Mouse (Mus musculus): ENCODE data around the gene Ppm1g.

The Ppm1g gene

GRCm38 (mm10) chr5:31220448-31221303 is at the start of gene Ppm1g:
Ppm1g (minus strand) TSS chr5:31220687.
- DNase-seq (ENCODE audit: low spot score in 2 of 2): peak; percentile 81 to 95

GRCm38 (mm10) chr5:31267686-31268085 is 47.2 kb upstream of the Ppm1g start:
- DNase-seq (ENCODE audit: low spot score in 2 of 2): no peak

DNA sequence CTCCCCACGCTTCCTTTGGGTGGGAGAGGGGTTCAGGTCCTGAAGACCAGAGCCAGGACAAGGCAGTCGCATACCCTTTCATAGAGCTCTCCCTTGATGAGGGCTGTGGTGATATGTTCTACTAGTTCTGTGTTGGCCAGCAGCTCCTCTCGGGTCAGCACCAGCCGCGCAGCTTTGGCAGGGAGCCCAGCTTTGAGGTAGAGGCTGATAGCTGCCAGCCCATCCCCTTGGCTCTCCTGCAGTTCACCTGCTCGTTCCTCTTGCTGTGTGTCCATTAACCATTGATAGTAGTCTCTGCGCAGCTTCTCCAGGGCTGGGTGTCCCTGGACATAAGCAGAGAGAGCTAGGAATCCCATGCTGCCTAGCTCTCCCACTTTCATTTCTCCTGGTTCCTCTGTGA is 45.6 kb upstream of the Ppm1g start:
- DNase-seq (ENCODE audit: low spot score in 2 of 2): no peak

DNA sequence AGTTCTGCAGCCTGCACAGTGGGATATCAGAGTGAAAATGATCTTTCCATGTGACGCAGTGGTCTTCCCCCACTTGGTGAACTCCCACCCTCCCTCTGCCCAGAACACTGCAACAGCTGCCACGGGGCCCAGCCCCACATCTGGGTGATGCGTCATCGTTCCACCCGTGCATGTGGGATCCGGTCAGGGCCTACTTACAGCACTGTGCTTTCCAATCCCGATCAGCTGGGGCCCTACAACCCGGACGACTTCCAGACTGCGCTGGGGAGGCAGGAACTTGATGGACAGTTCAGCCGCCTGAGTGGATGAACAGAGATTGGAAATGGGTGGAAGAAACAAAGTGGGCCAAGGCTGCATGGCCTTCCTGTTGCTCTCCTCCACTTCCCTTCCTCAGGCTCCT is 37.1 kb upstream of the Ppm1g start:
- DNase-seq (ENCODE audit: low spot score in 2 of 2): no peak

- no peak for DNase-seq (ENCODE audit: low spot score in 2 of 2)
Observed at GRCm38 (mm10) chr5:31255971-31256370, 35.5 kb upstream of the Ppm1g start.

- no peak for DNase-seq (ENCODE audit: low spot score in 2 of 2)
Observed at GRCm38 (mm10) chr5:31255381-31255780, 34.9 kb upstream of the Ppm1g start.

DNA sequence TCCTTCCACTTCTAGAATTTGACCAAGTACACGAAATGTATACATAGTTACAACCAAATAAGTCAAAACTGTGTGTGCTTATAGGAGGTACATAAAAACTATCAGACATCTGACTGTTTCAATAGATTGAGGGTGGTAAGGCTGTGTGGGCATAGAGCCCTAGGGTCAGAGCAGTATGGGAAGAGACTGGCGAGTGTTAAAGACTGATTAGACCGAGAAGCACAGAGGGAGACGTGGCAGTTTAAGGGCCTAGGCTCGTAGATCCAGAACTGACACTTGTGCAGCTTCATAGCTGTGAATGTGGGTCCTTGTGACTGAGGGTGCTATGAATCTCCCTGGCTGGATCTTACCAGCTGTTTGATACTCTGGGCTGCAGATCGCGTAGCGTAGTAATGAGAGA is 34.4 kb upstream of the Ppm1g start:
- DNase-seq (ENCODE audit: low spot score in 2 of 2): no peak

- no peak for DNase-seq (ENCODE audit: low spot score in 2 of 2)
Observed at GRCm38 (mm10) chr5:31254452-31254851, 34.0 kb upstream of the Ppm1g start.

DNA sequence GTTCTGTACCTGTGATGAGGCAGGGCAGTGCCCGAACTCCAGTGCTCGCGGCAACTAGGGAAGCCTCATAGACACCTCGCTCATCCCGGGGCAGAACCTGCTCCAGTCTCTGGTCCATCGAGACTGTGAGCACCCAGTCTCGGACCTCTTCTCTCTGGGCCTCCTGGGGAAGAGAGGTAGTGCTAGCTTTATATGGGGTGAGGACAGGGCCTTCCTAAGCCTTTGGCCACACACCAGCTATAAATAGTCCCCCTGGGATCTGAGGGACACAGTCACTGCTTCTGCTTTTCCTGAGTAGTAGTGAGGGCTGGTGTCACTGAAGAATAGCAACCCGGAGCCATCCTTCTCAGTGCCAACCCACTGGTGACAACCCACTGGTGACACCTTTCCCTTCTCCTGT is 33.3 kb upstream of the Ppm1g start:
- DNase-seq (ENCODE audit: low spot score in 2 of 2): no peak

GRCm38 (mm10) chr5:31252795-31253545 is 32.5 kb upstream of the Ppm1g start:
- DNase-seq (ENCODE audit: low spot score in 2 of 2): no peak

DNA sequence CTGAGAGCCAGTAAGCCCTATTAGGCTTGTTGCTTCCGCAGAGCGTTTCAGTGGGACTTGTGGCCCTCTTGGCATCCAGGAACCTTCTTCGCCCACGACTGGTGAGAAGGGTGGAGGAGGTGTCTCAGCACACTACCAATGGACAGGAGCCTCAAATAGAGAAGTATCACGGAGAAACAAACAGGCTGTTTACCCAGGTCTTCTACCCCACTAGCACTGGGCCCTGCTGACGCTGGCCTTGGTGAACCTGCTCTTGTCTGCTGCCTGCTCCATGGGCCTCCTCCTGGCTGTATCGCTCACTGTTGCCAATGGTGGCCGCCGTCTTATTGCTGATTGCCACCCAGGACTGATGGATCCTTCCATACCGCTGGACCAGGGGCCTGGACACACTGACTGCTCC is 31.7 kb upstream of the Ppm1g start:
- no peak for DNase-seq (ENCODE audit: low spot score in 2 of 2)

DNA sequence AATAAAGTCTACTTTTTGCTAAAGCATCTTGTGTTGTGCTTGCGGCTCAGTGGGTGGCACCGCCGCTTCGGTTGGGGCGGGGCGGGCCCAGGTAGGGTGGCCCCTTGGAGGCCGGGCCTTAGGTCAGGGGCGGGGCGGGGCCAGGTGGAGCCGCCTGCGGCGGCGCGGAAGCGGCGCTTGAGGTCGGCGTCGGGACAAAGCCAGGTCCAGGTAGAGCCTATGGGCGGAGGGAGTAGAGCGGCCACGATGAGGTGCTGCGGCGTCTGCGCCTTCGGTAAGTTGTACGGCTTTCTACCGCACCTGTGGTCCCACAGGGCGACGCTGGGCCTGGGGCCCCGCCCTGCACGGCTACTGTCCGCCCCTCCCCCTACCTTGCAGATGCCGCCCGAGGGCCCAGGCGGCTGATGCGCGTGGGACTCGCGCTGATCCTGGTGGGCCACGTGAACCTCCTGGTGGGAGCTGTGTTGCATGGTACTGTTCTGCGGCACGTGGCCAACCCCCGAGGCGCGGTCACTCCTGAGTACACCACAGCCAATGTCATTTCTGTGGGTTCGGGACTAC is 31.1 kb upstream of the Ppm1g start, which contains the start of gene Krtcap3:
Gene Krtcap3 (plus strand): TSS at position 151 of the 561 bp plus-strand sequence.
- DNase-seq (ENCODE audit: low spot score in 2 of 2): no peak

- no peak for DNase-seq (ENCODE audit: low spot score in 2 of 2)
Observed at GRCm38 (mm10) chr5:31250716-31251115, 30.2 kb upstream of the Ppm1g start.

- DNase-seq (ENCODE audit: low spot score in 2 of 2): no peak
Observed at GRCm38 (mm10) chr5:31242191-31242590, 21.7 kb upstream of the Ppm1g start.

GRCm38 (mm10) chr5:31241522-31242034 is 21.1 kb upstream of the Ppm1g start:
- DNase-seq (ENCODE audit: low spot score in 2 of 2): no peak

DNA sequence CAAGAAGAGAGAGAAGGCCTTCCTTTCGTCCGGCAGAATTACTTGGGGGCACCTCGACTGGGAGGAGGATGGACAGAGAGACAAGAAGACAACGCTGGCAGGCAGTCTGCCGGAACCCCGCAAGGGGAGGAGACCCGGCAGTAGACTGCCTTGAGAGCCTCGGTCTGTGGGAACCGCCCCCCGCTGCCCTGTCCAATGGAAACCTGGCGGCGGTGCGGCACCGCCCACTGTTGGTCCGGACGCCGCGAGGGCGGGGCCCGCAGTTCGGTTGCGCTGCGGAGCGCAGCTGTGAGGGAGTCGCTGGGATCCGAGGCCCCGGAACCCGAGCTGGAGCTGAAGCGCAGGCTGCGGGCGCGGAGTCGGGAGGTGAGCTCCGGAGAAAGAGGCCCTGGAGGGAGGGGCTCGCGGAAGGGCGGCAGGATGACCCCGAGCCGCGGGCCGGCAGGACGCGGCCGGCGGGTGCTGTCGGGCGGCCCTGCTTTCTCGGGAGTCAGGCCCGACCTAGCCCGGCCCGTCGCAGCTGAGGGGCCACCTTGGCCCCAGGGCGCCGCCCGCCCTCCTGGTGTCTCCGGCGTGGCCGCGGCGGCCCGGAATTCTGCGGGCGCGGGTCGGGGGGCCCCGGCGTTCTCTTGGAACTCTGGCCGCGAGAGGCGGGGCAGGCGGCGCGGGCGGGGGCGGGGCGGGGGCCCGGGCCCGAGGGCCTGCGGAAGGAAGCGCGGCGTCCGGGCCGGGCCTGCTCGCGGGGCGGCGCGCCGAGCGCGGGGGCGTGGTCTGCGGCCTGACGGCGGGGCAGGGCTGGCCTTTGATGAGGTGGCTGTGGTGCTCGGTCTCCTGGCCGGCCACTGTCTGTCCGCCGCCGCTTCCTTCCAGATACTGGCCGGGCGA is 20.4 kb upstream of the Ppm1g start, which contains the start of the genes Nrbp1 and Gm9970:
Gene Nrbp1 (plus strand): TSS at position 228 of the 885 bp plus-strand sequence.
Gene Gm9970 (minus strand): TSS at position 596 of the 885 bp plus-strand sequence.
- peak; percentile 87 to 93 for DNase-seq (ENCODE audit: low spot score in 2 of 2)

- DNase-seq (ENCODE audit: low spot score in 2 of 2): no peak
Observed at GRCm38 (mm10) chr5:31226641-31227040, 6.2 kb upstream of the Ppm1g start.

DNA sequence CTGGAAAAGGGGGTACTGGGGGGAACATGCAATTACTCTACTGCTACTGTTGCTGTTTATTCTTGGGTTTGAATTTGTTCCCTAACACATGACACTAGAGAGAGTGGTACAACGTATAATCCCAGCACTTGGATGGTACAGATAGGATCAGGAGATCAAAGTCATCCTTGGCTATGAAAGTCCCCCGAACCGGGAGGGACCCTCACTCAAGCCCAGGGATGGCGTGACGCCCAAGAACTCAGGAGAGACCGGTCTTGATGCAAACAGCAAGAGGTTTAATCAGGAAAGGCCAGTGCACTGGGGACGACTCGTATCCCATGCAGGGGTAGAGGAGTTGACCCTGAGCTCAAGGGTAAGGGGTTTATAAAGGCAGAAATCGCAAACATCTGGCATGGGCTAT is 2.2 kb upstream of the Ppm1g start:
- DNase-seq (ENCODE audit: low spot score in 2 of 2): no peak

- DNase-seq (ENCODE audit: low spot score in 2 of 2): no peak
Observed at GRCm38 (mm10) chr5:31221304-31221945, 938 bp upstream of the Ppm1g start.

DNA sequence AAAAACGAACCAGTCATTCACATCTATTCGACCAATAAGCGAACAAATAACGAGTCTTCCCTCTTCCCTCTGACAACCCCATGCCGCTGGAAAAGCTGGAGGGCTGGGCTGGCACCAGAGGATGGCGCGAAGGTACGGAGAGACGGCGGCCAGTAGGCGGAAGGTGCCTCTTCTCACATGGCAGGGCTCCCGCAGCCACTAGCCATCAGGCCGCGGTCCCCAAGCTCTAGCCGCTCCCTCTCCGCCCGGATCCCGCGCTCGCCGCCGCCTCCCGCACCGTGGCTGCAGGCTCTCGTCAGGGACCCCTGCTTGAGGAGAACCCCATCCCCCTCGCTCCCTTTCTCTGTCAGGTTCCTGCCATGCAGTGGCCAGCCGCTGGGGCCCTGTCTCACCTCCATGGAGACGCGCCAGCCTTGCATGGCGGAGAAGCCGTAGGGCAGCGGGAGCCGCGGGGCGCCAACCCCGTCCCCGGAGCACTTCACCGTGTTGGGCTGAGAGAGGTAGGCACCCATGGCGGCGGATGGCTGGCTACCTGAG is 508 bp downstream of the Ppm1g start:
- DNase-seq (ENCODE audit: low spot score in 2 of 2): peak in 1 of 2 experiments; percentile 49

Data from left cerebral cortex, adult 9 months (tissue).